Mouse (Mus musculus) hindbrain, postnatal 0 days (tissue): ENCODE measurements around the gene Rgl2. TPM values are rescaled to one million over a fixed set of nuclear protein-coding genes. Genes with fewer than 3 reads are reported as not detected.
"Not testable (repeated sequence)": the region's sequence is repeated elsewhere in the genome, so short reads cannot be mapped to it uniquely, and the experiment has no call there.

Experiments
- ATAC-seq: fragments of 200-750 bp; cut with Nextera tagmentation; 2 replicates; pipeline ENCODE4 v1.8.0; 2017; ENCODE audit warnings: mild to moderate bottlenecking, moderate TSS enrichment, moderate library complexity
- DNase-seq: peaks from one replicate; pipeline ENCODE4 v3.0.0-alpha.2; 2015; ENCODE audit warnings: low spot score
- H3K27ac ChIP-seq: fragments of 300-500 bp; sonication (generic); 2 replicates; pipeline ENCODE4 v1.5.1; 2014; ENCODE audit warnings: mild to moderate bottlenecking
- H3K27me3 ChIP-seq: fragments of 300-500 bp; sonication (generic); 2 replicates; pipeline ENCODE4 v1.6.1; 2014; ENCODE audit warnings: low read length, mixed read lengths; ENCODE audit not compliant: insufficient read depth
- H3K36me3 ChIP-seq: fragments of 300-500 bp; sonication (generic); 2 replicates; pipeline ENCODE4 v1.6.1; 2014; ENCODE audit warnings: low read length, mixed read lengths; ENCODE audit not compliant: insufficient read depth
- H3K4me1 ChIP-seq: fragments of 300-500 bp; sonication (generic); 2 replicates; pipeline ENCODE4 v1.6.1; 2014; ENCODE audit warnings: antibody characterized with exemption, low read length, mixed read lengths; ENCODE audit not compliant: insufficient read depth
- H3K4me2 ChIP-seq: fragments of 300-500 bp; sonication (generic); 2 replicates; pipeline ENCODE4 v1.6.1; 2014; ENCODE audit warnings: low read depth, mild to moderate bottlenecking, low read length, moderate library complexity, mixed read lengths
- H3K4me3 ChIP-seq: fragments of 300-500 bp; sonication (generic); 2 replicates; pipeline ENCODE4 v1.5.1; 2014; ENCODE audit warnings: low read length
- H3K9ac ChIP-seq: fragments of 300-500 bp; sonication (generic); replicated peaks from 2 replicates; pipeline ENCODE4 v1.6.1; 2014; ENCODE audit warnings: mild to moderate bottlenecking, low read length, moderate library complexity, mixed read lengths
- H3K9me3 ChIP-seq: fragments of 300-500 bp; sonication (generic); 2 replicates; pipeline ENCODE4 v1.6.1; 2016; ENCODE audit warnings: low read length, mixed read lengths
- CTCF ChIP-seq: IDR thresholded peaks from 2 replicates; pipeline ENCODE4 v1.5.1; 2016; ENCODE audit warnings: antibody characterized with exemption, control low read depth, low read depth
- WGBS: fragments of 180-500 bp; shearing (Covaris S2); extraction: QIAGEN DNeasy Blood & Tissue Kit; methylation state at CpG from one replicate; pipeline ENCODE4 v1.1.7; 2014; 5-methylcytosine and 5-hydroxymethylcytosine counted together
- polyA plus RNA-seq: library from polyadenylated mRNA; unstranded; fragments of >200 nt; fragmentation: Nextera tagmentation; extraction: Ambion mirVana; gene quantifications from 2 replicates; pipeline ENCODE4 v1.2.1, GENCODE M21; 2015
- total RNA-seq: library from RNA; depleted of rRNA; stranded (reverse); fragments of >200 nt; gene quantifications from 2 replicates; pipeline ENCODE4 v1.2.3, GENCODE M21; 2014; rRNA removed

Gene Rgl2
- total RNA-seq (91.4 and 116 TPM in 2 replicates), polyA plus RNA-seq (36.1 and 36.8 TPM in 2 replicates)

- peak; percentile 98 for DNase-seq
- Histone ChIP-seq H3K36me3 (peaks cover 16% of the 10 kb centered on the region), H3K9me3 (no peaks in the 10 kb centered on the region), H3K27me3 (no peaks in the 10 kb centered on the region), H3K9ac (peak within 1 kb of the TSS; percentile 86), H3K4me1 (no peaks in the 10 kb centered on the region), H3K27ac (peak within 1 kb of the TSS; percentile 90), H3K4me2 (peak within 1 kb of the TSS; percentile 100), H3K4me3 (peak within 1 kb of the TSS; percentile 89)
- TF ChIP-seq CTCF = peak; percentile 70
- ATAC-seq = peak; percentile 92
- WGBS = under 1% methylated on average over 75 of the region's 80 CpGs
These were observed at the start of gene Rgl2 for GRCm38 (mm10) chr17:33929371-33930279. Gene Rgl2, plus strand, starts transcription at chr17:33929543.

- not testable (repeated sequence) for H3K4me2 ChIP-seq, H3K27me3 ChIP-seq, H3K4me1 ChIP-seq, DNase-seq, ATAC-seq, H3K27ac ChIP-seq, H3K36me3 ChIP-seq, H3K4me3 ChIP-seq, H3K9me3 ChIP-seq, H3K9ac ChIP-seq
- 93% methylated on average over 8 of the region's 11 CpGs for WGBS
These were observed 45.0 kb upstream of the Rgl2 start for GRCm38 (mm10) chr17:33884320-33884719.

GRCm38 (mm10) chr17:33887802-33888201 is 41.5 kb upstream of the Rgl2 start:
- H3K4me3 ChIP-seq, ATAC-seq: not testable (repeated sequence)
- WGBS = 85% methylated on average over 2 of the region's 2 CpGs

GRCm38 (mm10) chr17:33888230-33888629 is 41.1 kb upstream of the Rgl2 start:
- not testable (repeated sequence) for H3K9ac ChIP-seq, ATAC-seq, H3K4me3 ChIP-seq, H3K9me3 ChIP-seq, H3K36me3 ChIP-seq, H3K4me1 ChIP-seq, H3K27ac ChIP-seq, H3K27me3 ChIP-seq, DNase-seq, H3K4me2 ChIP-seq

More at GRCm38 (mm10) chr17:33887802-33888201, 41.5 kb upstream of the Rgl2 start:
- not testable (repeated sequence) for H3K36me3 ChIP-seq, H3K9me3 ChIP-seq, H3K27me3 ChIP-seq, H3K4me1 ChIP-seq, H3K27ac ChIP-seq, DNase-seq, H3K9ac ChIP-seq, H3K4me2 ChIP-seq

GRCm38 (mm10) chr17:33889941-33890532 is 39.3 kb upstream of the Rgl2 start:
- ATAC-seq = peak; percentile 27; the same call in 1 of the 2 replicates
- H3K36me3 ChIP-seq, H3K9me3 ChIP-seq, H3K4me1 ChIP-seq, H3K27ac ChIP-seq, H3K27me3 ChIP-seq, DNase-seq: not testable (repeated sequence)
- Histone ChIP-seq H3K4me2 (peak overlapping the region; percentile 63), H3K9ac (peak overlapping the region; percentile 45; the same call in 1 of the 2 replicates), H3K4me3 (peak overlapping the region; percentile 55)
- WGBS = under 1% methylated on average over 35 of the region's 44 CpGs

- H3K36me3 ChIP-seq = no peaks in the 10 kb centered on the region
- ATAC-seq (peak; percentile 100), DNase-seq (peak; percentile 99)
- no peaks in the 10 kb centered on the region for H3K9me3 ChIP-seq
- H3K4me1 ChIP-seq = no peaks in the 10 kb centered on the region
- no peak within 1 kb of the TSS for H3K27ac ChIP-seq
- peak within 1 kb of the TSS; percentile 55 for H3K4me3 ChIP-seq
- under 1% methylated on average over 44 of the region's 49 CpGs for WGBS
- peak within 1 kb of the TSS; percentile 45; the same call in 1 of the 2 replicates for H3K9ac ChIP-seq
- TF ChIP-seq CTCF = peak; percentile 100
- peak within 1 kb of the TSS; percentile 63 for H3K4me2 ChIP-seq
- H3K27me3 ChIP-seq = no peaks in the 10 kb centered on the region
These were observed 38.7 kb upstream of the Rgl2 start, which contains the start of gene Kifc1 for GRCm38 (mm10) chr17:33890533-33891059. Gene Kifc1, minus strand, starts transcription at chr17:33890661.
